Mouse (Mus musculus) gastrocnemius, adult 2 months (tissue): ENCODE measurements around the gene Tmc6. TPM values are rescaled to one million over a fixed set of nuclear protein-coding genes. Genes with fewer than 3 reads are reported as not detected.

Experiments
- DNase-seq: peaks from one replicate; pipeline ENCODE4 v3.0.0; 2022
- H3K27ac ChIP-seq: fragments of 200-600 bp; 2 replicates; pipeline ENCODE4 v1.8.1; 2022; ENCODE audit warnings: mild to moderate bottlenecking
- H3K4me3 ChIP-seq: fragments of 200-600 bp; 2 replicates; pipeline ENCODE4 v1.8.1; 2022; ENCODE audit warnings: mild to moderate bottlenecking, moderate library complexity
- CTCF ChIP-seq: fragments of 200-600 bp; IDR thresholded peaks from 2 replicates; pipeline ENCODE4 v1.8.1; 2022; ENCODE audit warnings: antibody characterized with exemption, mild to moderate bottlenecking, moderate library complexity
- intact Hi-C: fragments of 180-260 bp; cut with DNase I; formaldehyde crosslinking; loops from one replicate; pipeline ENCODE4 v1.15.1; 2025
- total RNA-seq, 2 experiments: library from RNA; stranded (reverse); gene quantifications; 2 replicates each; pipeline ENCODE4 v1.2.3; 2021

The Tmc6 gene
- total RNA-seq, 2 experiments from 2014 or later, result 4.3 to 4.5 TPM

DNA sequence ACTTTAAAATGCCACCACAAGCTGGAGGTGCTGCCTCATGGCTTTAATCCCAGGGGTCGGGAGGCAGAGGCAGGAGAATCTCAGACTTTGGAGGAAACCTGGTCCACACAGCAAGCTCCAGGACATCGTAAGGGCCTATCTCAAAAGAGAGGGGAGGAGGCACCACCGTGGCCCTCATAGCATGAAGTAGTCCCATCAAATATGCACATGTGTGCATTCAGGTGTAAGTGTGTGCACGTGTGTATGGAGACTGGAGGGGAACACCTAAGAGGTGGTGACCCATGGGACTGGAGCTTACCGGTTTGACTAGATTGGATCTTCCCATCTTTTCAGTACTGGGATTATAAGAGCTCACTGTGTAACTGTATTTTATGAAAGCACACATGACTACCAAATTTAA lies 53.8 kb downstream of the Tmc6 start:
- Histone ChIP-seq H3K4me3 (no peak overlapping the region), H3K27ac (peak overlapping the region; percentile 88)
- TF ChIP-seq CTCF, result no peak
- DNase-seq, result no peak
- intact Hi-C loops, result no loop called here

DNA sequence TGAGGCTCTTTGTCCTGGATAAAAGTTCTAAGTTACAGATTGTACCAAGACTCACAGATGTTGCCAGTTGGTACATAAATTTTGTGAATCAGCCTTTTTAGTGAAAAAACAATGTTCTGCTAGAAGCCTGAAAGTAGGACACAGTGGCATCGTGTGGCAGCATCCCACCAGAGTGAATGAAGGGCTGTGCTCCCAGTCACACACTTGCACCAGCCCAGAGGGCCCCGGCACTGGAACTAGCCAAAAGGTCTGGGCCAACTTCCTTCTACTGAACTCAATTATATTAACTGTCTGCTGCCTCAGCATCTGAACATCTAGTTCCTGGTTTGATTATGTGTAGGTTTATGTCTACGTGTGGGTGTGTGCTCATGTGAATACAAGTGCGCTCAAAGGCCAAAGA lies 55.0 kb downstream of the Tmc6 start:
- H3K4me3 ChIP-seq, result no peak overlapping the region
- no peak for TF ChIP-seq CTCF
- intact Hi-C loops, result no loop called here
- DNase-seq, result no peak
- H3K27ac ChIP-seq, result 0 out of 2 replicates have a peak overlapping the region, but pooled peaks have one; percentile 88

DNA sequence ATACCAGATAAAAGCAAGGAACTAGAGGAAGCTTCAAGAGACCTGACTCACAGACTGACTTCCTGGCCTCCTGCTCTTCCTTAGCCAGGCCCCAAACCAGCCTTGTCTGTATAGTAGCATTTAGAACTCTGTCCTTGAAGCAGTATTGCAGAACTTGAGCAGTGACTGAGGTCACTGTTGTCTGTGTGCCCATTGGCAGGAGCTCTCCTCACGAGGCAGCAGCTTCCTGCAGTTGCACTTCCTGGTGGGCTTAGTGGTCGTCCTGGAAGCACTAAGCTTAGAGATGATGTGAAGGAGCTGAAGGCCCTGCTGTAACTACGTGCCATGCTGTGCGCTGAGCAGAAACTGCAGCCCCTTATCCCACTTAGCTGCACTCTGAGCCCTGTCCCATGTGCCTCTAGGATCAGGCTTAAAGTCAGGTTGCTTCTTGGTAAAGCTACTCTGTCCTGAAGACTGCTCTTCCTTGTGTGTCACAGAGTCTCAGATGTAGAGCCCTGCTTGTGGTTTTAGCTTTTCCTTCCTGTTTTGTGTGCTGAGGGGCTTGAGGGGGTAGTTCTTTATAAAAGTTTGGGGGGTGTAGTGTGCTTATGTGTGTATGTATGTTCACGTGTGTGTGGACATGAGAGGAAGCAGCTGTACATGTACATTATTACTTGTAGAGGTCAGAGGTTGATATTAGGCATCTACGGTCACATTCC lies 57.2 kb downstream of the Tmc6 start:
- intact Hi-C loops, result no loop called here
- TF ChIP-seq CTCF, result no peak
- Histone ChIP-seq H3K4me3 (no peak overlapping the region), H3K27ac (peak overlapping the region; percentile 38)
- DNase-seq, result no peak

DNA sequence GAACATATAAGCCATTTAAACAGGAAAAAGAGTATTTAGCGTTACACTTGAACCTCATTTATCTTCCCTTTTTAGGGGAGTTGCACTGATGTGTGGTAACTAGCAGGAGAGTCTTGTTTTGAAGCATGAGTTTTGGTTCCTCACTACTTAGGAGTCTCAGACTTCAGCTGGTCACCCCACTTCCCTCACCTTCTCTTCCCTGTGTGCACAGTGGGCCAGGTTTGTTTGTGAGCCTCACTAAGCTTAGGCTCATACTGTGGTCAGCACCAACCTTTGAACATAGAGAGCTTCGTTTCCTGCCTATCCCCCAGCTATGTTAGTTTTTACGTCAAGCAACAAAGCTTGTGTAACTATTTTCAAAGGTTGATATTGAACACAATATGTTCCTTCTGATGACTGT lies 63.2 kb downstream of the Tmc6 start:
- H3K4me3 ChIP-seq, result no peak overlapping the region
- no peak for TF ChIP-seq CTCF
- intact Hi-C loops, result no loop called here
- H3K27ac ChIP-seq, result no peak overlapping the region
- no peak for DNase-seq

Other genes starting within 250 kb of the Tmc6 start
- 10 to 100 TPM; 18.5 to 24.8 TPM for gene Tnrc6c, start 127.9 kb downstream of the Tmc6 start, total RNA-seq
- 1 to 10 TPM; 1.0 TPM for gene Tmc8, start 122 bp downstream of the Tmc6 start, total RNA-seq
- not detected for gene 6030468B19Rik, start 15.5 kb upstream of the Tmc6 start, total RNA-seq
- gene Gm20708, start 27.5 kb upstream of the Tmc6 start, total RNA-seq, result 1 to 10 TPM in 1 of 2 experiments, under 1 TPM in 1; 0.86 to 1.6 TPM
- gene Syngr2, start 27.5 kb upstream of the Tmc6 start, total RNA-seq, result 100 to 1,000 TPM; 169 to 173 TPM
- gene Afmid, start 43.7 kb upstream of the Tmc6 start, total RNA-seq, result 1 to 10 TPM; 3.1 to 3.3 TPM
- 1 to 10 TPM; 2.5 to 2.8 TPM for gene Tk1, start 43.9 kb upstream of the Tmc6 start, total RNA-seq
- gene Birc5, start 67.1 kb upstream of the Tmc6 start, total RNA-seq, result not detected
- gene Tmem235, start 78.6 kb upstream of the Tmc6 start, total RNA-seq, result not detected
- 1 to 10 TPM; 3.8 to 5.2 TPM for gene Tha1, start 91.3 kb upstream of the Tmc6 start, total RNA-seq
- gene Socs3, start 187.8 kb upstream of the Tmc6 start, total RNA-seq, result 10 to 100 TPM in 1 of 2 experiments, 1 to 10 TPM in 1; 1.7 to 10.1 TPM
- gene Pgs1, start 204.1 kb upstream of the Tmc6 start, total RNA-seq, result 10 to 100 TPM; 17.2 to 18.0 TPM